Mouse (Mus musculus): ENCODE results near the gene Gm49396.

The Gm49396 gene

DNA sequence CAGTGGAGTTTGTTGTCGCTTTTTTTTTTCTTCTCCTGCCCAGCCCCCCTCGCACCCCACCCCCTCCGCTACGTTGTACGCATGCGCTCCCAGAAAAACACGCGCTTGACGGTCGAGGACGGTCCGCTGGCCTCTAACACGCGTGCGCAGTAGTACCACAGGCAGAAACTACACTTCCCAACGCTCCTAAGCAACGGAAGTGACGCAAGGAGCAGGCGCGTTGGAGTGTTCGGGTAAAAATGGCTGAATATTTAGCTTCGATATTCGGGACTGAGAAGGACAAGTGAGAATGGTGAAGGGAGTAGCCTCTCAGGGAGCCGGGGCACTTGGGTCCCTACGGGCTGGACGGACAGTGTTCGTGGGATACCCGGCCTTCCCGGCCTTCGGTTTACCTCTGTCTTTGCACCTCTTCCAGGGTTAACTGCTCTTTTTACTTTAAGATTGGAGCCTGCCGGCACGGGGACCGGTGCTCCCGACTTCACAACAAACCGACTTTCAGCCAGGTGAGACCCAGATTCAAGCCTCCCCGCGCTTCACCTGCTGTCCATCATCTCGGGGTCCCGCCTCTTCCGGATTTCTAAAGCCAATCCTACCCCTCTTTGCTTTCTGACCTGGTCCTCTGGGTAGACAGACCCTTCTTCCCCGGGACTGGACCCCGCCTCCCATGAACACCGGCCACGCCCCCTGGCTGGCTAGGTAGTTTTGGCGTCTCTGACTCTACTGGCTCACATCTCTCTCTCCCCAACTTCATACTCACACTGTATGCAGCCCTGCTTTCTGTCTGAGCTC is at the start of gene Gm49396, which contains the start of the genes U2af1l4 and Psenen:
TSS of gene Gm49396 (plus strand) at position 228 of the 789 bp plus-strand sequence.
TSS of gene U2af1l4 (plus strand) at position 185 of the 789 bp plus-strand sequence.
TSS of gene Psenen (minus strand) at position 511 of the 789 bp plus-strand sequence.
- peak; percentile 99 for DNase-seq (ENCODE audit: low read depth, low spot score)

DNA sequence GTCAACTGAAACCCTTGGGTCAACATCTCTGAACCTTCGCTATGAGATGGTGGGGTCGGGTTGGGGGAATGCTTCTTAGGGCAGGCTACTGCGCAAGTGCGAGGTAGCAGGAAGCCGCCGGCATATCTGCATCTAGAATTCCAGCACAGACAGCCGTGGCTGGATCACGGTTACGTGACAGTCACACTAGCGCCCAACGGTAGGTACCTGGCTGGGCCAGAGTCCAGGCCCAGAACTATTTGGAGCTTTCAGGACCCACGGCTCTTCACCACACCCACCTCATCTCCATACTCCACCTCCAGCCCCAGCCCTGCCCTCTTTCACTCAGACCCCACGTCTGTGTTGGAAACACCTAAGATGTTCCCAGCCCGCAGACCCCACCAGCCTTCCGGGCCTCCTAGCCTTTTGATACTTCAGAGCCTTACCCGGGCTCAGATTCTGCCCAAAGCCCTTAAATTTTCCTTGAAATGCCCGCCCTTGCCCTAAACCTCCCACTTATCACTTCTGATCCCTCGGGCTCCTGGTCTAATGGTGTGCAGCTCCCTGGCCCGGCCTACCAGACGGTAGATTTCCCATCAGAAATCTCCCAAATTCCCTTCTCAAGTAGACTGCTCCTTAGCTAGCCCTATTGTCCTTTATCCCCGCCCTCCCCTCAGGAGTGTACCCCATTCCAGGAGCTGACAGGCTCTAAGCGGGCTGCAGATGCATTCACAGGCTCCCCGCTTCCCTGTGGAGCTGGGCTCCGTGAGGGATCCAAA is 48.0 kb upstream of the Gm49396 start:
- no peak for DNase-seq (ENCODE audit: low read depth, low spot score)

DNA sequence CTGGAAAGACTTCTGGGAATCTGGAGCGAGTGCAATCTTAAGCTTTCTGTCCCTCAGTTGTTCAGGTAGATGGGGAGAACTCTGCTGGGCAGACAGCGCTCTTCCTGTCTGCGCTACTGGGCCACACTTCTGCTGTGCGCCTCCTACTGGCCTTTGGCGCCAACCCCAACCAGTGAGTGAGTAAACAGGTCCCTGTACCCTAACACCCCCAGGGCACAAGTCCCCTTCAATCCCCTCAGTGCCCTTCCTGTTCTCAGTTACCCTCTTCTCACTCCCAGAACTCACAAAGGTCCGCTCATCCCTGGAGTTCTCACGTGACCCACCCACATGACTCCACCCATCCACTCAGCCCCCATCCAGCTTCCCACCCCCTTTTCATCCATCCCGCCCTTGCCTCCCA is 44.8 kb upstream of the Gm49396 start:
- peak; percentile 19 for DNase-seq (ENCODE audit: low read depth, low spot score)

DNA sequence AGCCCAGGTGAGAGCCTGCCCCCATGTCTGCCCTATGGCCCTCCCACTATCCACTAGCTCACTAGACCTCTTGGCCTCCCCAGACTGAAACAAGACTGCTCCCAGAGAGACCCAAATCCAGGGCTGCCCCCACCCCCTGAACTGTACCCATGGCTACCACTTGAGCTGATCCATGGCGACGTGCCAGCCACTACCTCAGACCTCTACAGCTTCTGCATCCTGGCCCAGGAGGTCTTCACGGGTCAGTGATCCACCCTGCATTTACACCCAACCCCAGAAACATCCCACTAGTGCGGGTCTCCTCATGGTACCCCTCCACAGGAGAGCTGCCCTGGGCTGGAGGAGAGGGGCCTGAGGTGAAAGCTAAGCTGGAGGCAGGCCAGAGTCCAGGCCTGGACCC is 42.7 kb upstream of the Gm49396 start:
- no peak for DNase-seq (ENCODE audit: low read depth, low spot score)

DNA sequence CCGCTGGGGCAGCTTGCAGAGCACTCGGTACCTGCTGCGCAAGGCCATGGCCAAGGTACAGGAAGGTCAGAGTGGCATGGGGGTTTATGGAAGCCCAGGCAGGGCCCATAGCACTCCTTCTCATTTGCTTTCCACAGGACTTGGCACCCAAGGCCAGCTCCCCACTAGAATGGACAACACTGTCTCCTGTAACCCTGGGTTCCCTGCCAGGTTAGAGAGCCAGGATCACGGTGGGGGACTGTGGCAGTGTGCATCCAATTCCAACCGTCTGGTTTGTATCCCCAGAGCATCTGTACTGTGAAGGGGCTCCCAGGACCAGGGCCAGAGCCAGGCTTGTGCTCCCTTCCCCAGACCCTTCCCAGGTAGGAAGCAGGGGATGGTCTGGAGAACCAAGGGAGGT is 42.3 kb upstream of the Gm49396 start:
- no peak for DNase-seq (ENCODE audit: low read depth, low spot score)

DNA sequence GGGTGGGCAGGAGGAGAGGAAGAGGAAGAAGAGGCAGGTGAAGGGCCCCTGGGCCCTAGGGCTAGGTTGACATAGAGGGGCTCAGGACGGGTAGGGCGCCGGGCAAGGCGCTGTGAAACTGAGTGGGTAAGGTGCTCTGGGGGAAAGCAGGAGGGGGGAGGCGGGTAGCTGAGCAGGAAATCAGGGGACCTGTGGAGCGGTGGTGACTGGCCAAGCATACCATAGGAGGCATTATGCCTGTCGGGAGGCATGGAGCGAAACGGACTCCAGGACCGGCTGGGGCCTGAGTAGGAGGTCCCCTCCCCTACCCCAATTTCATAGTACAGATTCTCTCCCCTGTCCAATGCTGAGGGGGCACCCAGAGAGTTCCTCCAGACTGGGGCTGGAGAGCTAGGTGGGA is 40.3 kb upstream of the Gm49396 start:
- no peak for DNase-seq (ENCODE audit: low read depth, low spot score)

DNA sequence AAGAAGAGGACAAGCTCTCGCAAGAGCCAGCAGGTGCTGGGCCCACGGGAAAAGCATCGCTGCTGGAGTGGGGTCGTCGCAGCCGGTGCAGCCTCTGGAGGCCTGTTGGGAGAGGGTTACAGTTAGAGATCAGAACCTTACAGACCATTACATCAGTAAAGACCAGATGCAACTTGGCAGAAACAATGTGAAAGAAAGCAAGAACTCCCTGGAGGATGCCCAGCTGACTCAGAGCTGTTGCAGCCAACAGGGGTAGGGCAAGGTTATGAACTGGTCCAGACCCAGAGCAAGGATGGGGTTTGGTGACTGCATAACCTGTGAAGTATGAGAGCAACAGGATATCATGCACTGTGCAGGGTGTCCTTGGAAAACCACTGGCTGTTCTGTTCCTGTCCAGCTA is 38.7 kb upstream of the Gm49396 start:
- DNase-seq (ENCODE audit: low read depth, low spot score) = no peak

DNA sequence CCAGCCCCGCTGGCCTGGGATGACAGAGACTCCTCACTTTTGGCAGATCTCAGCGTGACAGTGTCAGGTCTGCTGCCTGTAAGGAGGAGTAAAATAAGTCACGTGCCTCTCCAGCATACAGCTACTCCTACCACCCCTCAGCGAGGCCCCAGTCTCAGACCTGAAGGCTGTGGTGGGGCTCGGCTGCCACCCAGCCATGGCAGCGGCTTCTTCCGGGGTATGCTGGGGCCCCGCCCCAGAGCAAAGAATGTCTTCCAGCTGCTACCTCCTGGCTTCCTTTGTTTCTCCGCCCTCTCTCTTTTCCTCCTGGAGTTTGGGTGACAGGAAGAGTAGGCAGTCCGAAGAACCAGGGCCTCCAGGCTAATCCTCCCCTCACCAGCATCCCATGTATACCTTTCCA is 37.2 kb upstream of the Gm49396 start:
- DNase-seq (ENCODE audit: low read depth, low spot score) = no peak

DNA sequence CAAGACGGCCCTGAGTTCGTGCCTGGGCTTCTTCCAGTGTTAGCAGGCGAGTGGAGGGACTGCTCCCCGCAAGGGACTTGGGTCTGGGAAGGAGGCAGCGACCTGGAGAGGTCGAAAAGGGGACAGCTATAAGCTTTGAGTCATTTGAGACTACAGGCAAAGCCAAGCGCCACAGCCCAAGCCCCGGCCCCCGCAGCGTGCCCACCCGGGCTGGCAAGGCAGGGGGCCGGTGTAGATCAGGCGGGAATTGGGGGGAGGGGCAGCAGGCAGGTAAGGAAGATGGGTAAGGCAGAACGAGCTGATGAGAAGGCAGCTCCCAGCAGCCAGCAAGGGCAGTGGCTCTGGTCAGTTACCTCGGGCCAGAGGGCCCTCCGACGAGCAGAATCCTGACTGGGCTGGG is 36.7 kb upstream of the Gm49396 start:
- no peak for DNase-seq (ENCODE audit: low read depth, low spot score)

DNA sequence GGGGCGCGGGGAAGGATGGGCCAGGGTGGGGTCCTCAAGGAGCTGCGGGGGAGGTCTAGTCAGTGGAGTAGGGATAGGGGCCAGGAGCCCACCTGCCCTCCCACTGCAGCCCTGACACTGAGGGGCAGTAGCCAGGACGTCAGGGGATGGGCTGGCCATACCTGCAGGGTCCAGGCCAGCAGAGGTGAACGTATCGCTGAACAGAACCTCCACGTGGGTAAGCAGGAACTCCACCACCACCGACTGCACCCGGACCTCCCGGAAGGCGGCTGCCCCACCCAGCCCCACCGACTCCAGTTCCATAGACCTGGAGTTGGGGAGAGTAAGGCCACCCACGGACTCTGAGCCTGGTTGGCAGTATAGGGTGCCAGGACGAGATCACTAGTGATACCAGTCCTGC is 36.2 kb upstream of the Gm49396 start:
- DNase-seq (ENCODE audit: low read depth, low spot score) = no peak

DNA sequence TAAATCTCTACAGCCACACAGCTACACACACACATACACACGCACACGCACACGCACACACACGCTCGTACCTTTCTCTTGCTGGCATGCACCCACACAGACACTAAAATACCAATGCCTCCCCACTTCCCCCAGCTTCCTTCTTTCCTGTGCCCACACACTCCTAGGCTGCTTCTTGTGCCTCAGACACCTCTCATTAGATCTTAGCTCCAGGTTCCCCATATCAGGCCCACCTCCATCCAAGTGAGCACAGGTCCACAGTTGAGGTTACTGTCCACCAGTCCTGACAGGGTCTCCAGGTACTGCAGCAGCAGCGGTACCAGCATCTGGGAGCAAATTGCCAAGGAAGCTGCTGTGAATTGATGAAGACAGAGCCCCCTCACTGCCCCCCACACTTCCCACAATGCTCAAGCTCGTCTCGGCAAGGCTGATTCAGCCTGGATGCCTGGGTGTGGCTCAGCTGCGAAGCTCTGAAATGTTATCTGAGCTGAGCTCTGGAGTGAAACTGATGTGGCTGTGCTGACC is 31.8 kb upstream of the Gm49396 start:
- DNase-seq (ENCODE audit: low read depth, low spot score) = peak; percentile 29

DNA sequence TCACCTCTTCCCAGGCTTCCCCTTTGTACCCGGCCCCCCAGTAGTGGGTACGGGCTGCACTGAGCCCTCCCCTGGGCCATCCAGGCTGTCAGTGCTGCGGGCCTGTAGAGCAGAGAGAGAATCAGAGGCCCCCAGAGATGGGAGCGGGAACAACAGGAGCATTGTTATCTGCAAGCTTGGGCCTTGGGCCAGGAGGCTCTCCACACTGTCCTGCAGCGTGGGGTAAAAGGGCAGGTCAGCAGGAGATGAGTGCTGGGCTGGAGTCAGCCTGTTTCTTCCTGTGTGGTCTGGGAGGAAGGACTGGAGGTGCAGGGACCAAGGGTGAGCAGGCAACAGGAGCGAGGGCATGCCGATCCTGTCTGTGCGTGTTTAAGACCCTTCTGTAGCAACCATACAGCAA is 30.2 kb upstream of the Gm49396 start:
- DNase-seq (ENCODE audit: low read depth, low spot score) = no peak

DNA sequence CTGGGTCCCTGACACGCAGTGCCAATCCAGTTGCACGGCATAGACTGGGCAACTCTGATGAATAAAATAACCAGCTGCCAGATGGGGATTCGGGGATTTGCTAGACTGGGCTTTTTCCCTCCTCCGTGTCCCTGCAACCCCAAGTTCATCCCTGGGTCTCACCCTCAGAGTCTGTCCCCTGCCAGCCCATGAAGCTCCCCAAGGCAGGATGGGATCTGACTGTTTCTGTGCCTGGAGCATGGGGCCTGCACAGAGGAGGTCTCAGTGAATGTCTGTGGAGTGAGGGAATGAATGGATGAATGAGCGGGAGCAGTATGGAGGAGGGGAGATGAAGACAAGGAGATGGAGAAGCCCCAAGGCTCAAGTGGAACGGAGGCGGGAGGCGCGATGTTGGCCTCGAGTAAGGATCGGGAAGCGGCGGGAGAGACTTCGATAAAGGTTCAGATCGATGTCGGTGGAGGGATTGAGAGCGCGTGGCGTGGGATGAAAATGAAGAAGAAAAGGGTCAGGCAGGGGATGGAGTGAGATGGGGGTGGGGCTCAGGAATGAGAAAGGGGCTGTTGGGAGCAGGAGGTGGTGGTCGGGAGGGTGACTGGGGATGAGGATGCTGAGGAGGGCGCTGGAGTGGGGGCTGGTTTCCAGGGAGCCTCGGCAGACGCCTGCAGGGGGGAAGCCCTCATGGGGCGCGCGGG is 29.1 kb upstream of the Gm49396 start:
- DNase-seq (ENCODE audit: low read depth, low spot score) = no peak

DNA sequence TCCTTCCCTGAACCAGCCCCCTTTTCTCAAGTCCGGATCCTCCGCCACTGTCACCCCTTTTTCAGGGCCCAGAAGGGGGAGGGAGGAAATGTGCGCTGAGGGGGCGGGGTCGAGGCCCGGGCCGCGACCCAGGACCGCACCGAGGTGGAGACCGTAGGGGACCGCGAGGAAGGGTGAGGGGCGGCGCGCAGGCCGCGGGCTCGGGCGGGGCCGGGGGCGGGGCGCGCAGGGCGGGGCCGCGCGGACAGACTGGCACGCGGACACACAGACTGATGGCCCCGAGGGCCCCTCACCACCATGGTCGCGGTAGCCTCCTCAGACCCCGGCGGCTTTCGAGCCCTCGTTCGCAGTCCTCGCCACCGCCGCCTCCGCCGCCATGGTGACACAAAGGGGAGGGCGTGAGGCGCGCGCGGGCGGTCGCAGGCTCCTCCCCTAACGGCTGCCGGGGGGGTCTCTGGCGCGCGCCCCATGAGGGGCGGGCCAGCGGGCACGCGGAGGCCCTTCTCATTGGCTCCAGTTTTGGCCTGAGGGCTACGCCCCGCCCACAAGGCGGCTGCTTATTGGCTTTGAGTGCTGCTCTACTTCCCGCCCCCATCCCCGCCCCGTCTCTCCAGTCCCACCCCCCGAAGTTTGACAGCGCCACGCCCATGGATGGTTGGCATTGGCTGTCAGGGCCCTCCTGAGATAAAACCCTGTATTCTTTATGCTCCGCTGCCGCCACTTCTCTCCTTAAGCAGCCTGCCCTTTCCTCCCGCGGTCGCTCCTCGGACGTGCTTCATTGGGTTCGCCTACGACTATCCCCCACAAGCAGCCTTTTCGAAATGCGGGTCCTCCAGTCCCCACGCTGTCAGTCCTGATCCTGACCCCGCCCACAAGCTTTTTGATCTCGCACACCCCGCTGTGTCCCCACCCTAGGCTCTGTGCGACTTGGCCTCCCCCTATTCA is 28.2 kb upstream of the Gm49396 start, which contains the start of gene Arhgap33:
TSS of gene Arhgap33 (minus strand) at position 428 of the 945 bp plus-strand sequence.
- DNase-seq (ENCODE audit: low read depth, low spot score) = peak; percentile 97

DNA sequence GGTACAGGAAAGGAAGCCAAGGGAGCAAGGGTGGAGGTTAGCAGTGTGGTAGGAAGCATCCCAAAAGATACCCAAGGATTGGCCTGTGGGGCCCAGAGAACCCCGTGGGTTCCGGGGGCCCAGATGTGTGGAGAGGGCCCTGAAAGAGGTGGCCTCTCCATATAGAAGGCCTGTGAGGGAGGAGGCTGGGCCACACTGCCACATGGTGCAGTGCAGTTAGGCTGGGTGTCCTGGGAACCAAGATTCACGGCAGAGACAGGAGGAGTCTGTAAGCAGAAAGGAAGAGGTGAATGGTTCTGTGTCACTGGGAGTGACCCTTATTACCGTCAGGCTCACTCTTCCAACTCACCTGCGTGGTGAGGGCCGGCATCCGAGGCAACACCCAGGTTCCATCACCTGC is 22.6 kb upstream of the Gm49396 start:
- DNase-seq (ENCODE audit: low read depth, low spot score) = no peak

DNA sequence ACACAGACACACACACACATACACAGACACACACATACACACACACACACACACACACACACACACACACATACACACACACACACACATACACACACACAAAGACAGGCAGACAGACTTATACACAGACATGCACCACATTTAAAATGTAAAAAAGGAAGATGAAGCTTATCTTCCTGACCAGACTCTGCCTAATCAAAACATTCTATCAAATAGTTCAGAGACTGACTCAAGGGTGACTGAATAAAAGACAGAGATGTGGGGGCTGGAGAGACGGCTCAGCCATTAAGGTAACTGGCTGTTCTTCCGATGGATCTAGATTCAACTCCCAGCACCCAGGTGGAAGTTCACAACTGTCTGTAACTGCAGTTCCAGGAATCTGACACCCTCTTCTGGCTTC is 18.8 kb upstream of the Gm49396 start:
- no peak for DNase-seq (ENCODE audit: low read depth, low spot score)

DNA sequence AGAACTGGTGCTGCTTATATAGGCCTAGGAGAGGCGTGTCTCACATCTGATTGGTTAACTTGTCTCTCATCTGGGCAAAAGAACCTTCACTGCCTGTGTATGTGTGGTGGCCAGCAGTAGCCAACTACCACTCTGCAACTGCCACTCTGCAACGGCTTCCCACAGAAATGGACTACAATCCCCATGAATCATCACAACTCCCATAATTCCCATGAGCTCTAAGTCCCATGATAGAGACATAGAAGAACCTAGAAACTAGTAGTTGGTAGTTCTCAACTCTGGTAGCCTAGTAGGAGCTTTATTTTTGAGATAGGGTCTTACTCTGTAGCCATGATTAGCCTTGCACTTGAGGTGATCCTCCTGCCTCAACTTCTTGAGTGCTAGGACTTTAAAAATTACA is 13.3 kb upstream of the Gm49396 start:
- DNase-seq (ENCODE audit: low read depth, low spot score) = no peak

DNA sequence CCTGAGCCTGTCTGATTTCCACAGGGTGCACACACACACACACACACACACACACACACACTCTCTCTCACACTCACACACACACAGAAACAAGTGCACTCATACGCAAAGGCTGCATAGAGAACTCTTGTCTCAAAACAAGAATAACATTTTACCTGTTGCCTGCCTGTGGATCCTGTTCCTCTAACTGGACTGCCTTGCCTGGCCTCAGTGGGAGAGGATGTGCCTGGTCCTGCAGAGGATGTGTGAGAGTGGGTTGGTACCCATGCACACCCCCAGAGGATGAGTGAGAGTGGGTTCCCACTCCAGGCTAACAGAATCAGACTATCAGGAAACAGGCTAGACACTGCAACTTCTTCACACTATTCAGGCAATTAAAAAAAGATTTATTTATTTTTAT is 12.5 kb upstream of the Gm49396 start:
- no peak for DNase-seq (ENCODE audit: low read depth, low spot score)

DNA sequence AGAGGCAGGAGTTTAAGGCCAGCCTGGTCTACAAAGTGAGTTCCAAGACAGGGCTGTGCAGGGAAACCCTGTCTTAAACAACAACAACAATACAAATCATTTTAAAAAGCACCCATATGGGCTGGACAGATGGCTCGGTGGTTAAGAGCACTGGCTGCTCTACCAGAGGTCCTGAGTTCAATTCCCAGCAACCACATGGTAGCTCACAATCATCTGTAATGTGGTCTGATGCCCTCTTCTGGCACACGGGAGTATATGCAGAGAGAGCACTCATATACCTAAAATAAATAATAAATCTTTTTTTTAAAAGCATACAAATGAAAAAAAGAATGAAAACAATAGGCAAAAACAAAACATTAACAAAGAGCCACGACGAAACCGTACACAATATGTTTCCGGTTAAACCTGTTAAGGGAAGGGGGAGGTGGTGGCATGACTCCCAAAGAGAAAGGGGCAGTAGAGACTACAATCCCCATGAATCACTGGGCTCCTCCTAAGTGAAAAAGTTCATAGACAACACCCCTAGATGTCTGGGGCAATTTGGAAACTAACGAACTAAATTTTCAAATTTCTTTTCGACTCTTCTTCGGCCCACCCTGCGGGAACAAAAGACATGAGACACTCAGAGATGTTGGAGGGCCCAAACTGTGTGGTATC is 11.6 kb upstream of the Gm49396 start:
- peak; percentile 87 for DNase-seq (ENCODE audit: low read depth, low spot score)
